Mouse (Mus musculus) CD4-positive, CD25-positive, alpha-beta regulatory T cell, adult 2 months (primary cell): ENCODE results near the gene Gm49380.
A peak's percentile ranks its signal among the peaks of the same experiment; 100 is the strongest.
"Not testable (repeated sequence)": the region's sequence is repeated elsewhere in the genome, so short reads cannot be mapped to it uniquely, and the experiment has no call there.

Experiments used
- DNase-seq: peaks from one replicate; pipeline ENCODE4 v3.0.0-alpha.2; 2012; ENCODE audit warnings: low read depth, low spot score

Gene Gm49380

GRCm38 (mm10) chr9:44125546-44126428, 12.5 kb upstream of the Gm49380 start:
- peak; percentile 93 for DNase-seq

- DNase-seq, result no peak
These were observed 11.7 kb upstream of the Gm49380 start for GRCm38 (mm10) chr9:44125026-44125425.

- DNase-seq, result peak; percentile 57
These were observed 11.0 kb upstream of the Gm49380 start for GRCm38 (mm10) chr9:44124317-44124716.

GRCm38 (mm10) chr9:44119948-44120465, 6.7 kb upstream of the Gm49380 start:
- DNase-seq, result no peak

- DNase-seq, result peak; percentile 79
These were observed 5.7 kb upstream of the Gm49380 start for GRCm38 (mm10) chr9:44119011-44119410.

GRCm38 (mm10) chr9:44116182-44116581, 2.9 kb upstream of the Gm49380 start:
- peak; percentile 45 for DNase-seq

- DNase-seq, result peak; percentile 44
These were observed 2.3 kb upstream of the Gm49380 start for GRCm38 (mm10) chr9:44115599-44115998.

GRCm38 (mm10) chr9:44114453-44114852, 1.2 kb upstream of the Gm49380 start:
- no peak for DNase-seq

- not testable (repeated sequence) for DNase-seq
These were observed 1.4 kb downstream of the Gm49380 start for GRCm38 (mm10) chr9:44111909-44112308.

GRCm38 (mm10) chr9:44109360-44110095, 3.8 kb downstream of the Gm49380 start:
- peak; percentile 86 for DNase-seq

GRCm38 (mm10) chr9:44108269-44109055, 4.8 kb downstream of the Gm49380 start:
- DNase-seq, result no peak

- no peak for DNase-seq
These were observed 5.6 kb downstream of the Gm49380 start for GRCm38 (mm10) chr9:44107557-44108179.

GRCm38 (mm10) chr9:44107110-44107509, 6.2 kb downstream of the Gm49380 start, which contains the start of gene C1qtnf5:
TSS of gene C1qtnf5 (plus strand) at chr9:44107245.
- DNase-seq, result no peak

GRCm38 (mm10) chr9:44106596-44106995, 6.7 kb downstream of the Gm49380 start:
- no peak for DNase-seq

GRCm38 (mm10) chr9:44106182-44106581, 7.1 kb downstream of the Gm49380 start:
- DNase-seq, result no peak

GRCm38 (mm10) chr9:44105781-44106180, 7.5 kb downstream of the Gm49380 start:
- DNase-seq, result peak; percentile 31

- DNase-seq, result no peak
These were observed 8.4 kb downstream of the Gm49380 start for GRCm38 (mm10) chr9:44104881-44105280.

- no peak for DNase-seq
These were observed 11.8 kb downstream of the Gm49380 start, which contains the start of gene Mfrp for GRCm38 (mm10) chr9:44101490-44101889. TSS of gene Mfrp (plus strand) at chr9:44101729.

- DNase-seq, result no peak
These were observed 16.8 kb downstream of the Gm49380 start for GRCm38 (mm10) chr9:44096536-44096935.

- no peak for DNase-seq
These were observed 17.5 kb downstream of the Gm49380 start for GRCm38 (mm10) chr9:44095781-44096180.

GRCm38 (mm10) chr9:44094737-44095136, 18.6 kb downstream of the Gm49380 start:
- DNase-seq, result no peak
